Mouse (Mus musculus) kidney, adult 2 months (tissue): ENCODE data around the gene 9330161L09Rik.

Experiments
- CTCF ChIP-seq: fragments of 200-500 bp; conservative IDR thresholded peaks from 2 replicates; pipeline ENCODE4 v1.5.1; 2011; ENCODE audit warnings: low read depth, mild to moderate bottlenecking, control low read depth, low read length, moderate library complexity, mixed read lengths; ENCODE audit not compliant: insufficient read depth, insufficient read length
- POLR2A ChIP-seq: fragments of 200-500 bp; IDR thresholded peaks from one replicate; pipeline ENCODE4 v1.6.1; 2011; ENCODE audit warnings: low read depth, low read length, control low read depth

DNA sequence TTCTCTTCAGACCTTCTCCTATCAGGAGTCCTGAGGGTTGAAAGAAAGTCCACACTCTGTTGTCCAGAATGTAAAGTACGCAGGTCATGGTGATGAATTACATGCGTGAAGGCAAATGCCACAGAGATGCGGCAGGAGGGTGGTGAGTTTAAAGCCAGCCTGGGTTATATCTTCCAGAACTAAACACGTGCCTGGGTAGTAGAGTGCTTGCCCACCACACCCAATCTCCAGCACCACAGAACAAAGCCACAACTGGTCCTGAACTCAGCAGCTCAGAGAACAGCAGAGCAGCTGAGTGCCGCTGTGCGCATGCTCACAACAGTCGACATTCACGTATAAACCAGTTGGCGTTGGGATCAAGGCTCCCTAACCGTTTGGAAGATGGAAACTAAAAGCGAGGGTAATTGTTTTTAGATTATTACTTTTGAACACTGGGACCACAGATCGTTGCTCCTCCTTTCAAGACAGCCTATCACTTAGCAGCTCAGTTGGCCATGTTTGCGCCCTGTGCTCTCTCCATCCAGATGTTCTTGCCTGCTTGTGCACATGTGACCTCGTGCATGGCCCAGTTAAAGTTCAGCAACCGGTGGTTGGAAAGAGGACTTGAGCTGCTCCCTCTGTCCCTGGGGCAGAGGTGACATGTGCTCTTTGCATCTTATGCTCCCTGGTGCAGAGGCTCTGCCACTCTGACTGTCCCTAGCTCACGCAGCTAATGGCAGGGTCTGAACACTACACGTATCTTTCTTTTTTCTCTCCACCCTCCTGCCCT lies 45.9 kb downstream of the 9330161L09Rik start:
- TF ChIP-seq POLR2A (no peak), CTCF (no peak)
